Mouse (Mus musculus) gastrocnemius, postnatal 14 days (tissue): ENCODE results near the gene Gsk3a. TPM values are rescaled to one million over a fixed set of nuclear protein-coding genes. Genes with fewer than 3 reads are reported as not detected.
A peak's percentile ranks its signal among the peaks of the same experiment; 100 is the strongest.

Experiments used
- DNase-seq: peaks from one replicate; pipeline ENCODE4 v3.0.0; 2021; ENCODE audit warnings: mixed read lengths
- intact Hi-C: fragments of 180-260 bp; cut with DNase I; formaldehyde crosslinking; loops from one replicate; pipeline ENCODE4 v1.15.1; 2025; ENCODE audit warnings: low total_unique reads
- microRNA-seq, 2 experiments: library from miRNA; unstranded; fragments of <30 nt; microRNA quantifications; one replicate each; pipeline ENCODE4 v1.2.0; 2021
- total RNA-seq, 2 experiments: library from RNA; stranded (reverse); gene quantifications; 2 replicates each; pipeline ENCODE4 v1.2.3; 2021

The Gsk3a gene
- total RNA-seq, 2 experiments from 2014 or later: 46.5 to 51.4 TPM

- DNase-seq: no peak
- intact Hi-C loops: no loop called here
Measured at GRCm38 (mm10) chr7:25203624-25204023, 34.0 kb downstream of the Gsk3a start.

- intact Hi-C loops: no loop called here
- DNase-seq: no peak
Measured at GRCm38 (mm10) chr7:25197384-25198018, 40.1 kb downstream of the Gsk3a start.

GRCm38 (mm10) chr7:25196107-25196506, 41.5 kb downstream of the Gsk3a start:
- intact Hi-C loops: no loop called here
- no peak for DNase-seq

GRCm38 (mm10) chr7:25195148-25195547, 42.5 kb downstream of the Gsk3a start:
- intact Hi-C loops: no loop called here
- DNase-seq: no peak

- DNase-seq: no peak
- intact Hi-C loops: no loop called here
Measured at GRCm38 (mm10) chr7:25192110-25192509, 45.5 kb downstream of the Gsk3a start.

- intact Hi-C loops: no loop called here
- DNase-seq: no peak
Measured at GRCm38 (mm10) chr7:25190806-25191205, 46.8 kb downstream of the Gsk3a start.

- intact Hi-C loops: no loop called here
- peak; percentile 83 for DNase-seq
Measured at GRCm38 (mm10) chr7:25187662-25188650, 49.7 kb downstream of the Gsk3a start.

GRCm38 (mm10) chr7:25184091-25184490, 53.6 kb downstream of the Gsk3a start:
- no peak for DNase-seq
- intact Hi-C loops: no loop called here

GRCm38 (mm10) chr7:25181814-25182213, 55.8 kb downstream of the Gsk3a start:
- DNase-seq: no peak
- intact Hi-C loops: loop anchor here (2.0 kb wide), 1 partner anchor 49 kb away; no protein-coding TSS in a partner anchor

- intact Hi-C loops: loop anchor here (2.0 kb wide), 1 partner anchor 49 kb away; no protein-coding TSS in a partner anchor
- peak; percentile 44 for DNase-seq
Measured at GRCm38 (mm10) chr7:25181331-25181790, 56.3 kb downstream of the Gsk3a start.

- intact Hi-C loops: loop anchor here (2.0 kb wide), 1 partner anchor 48 kb away; no protein-coding TSS in a partner anchor
- no peak for DNase-seq
Measured at GRCm38 (mm10) chr7:25180512-25180911, 57.1 kb downstream of the Gsk3a start.

GRCm38 (mm10) chr7:25179606-25180161, 58.0 kb downstream of the Gsk3a start, which contains the start of gene Pou2f2:
Pou2f2 (minus strand) TSS chr7:25179726.
- intact Hi-C loops: loop anchor here (2.0 kb wide), 1 partner anchor 47 kb away; no protein-coding TSS in a partner anchor
- peak; percentile 74 for DNase-seq

- DNase-seq: no peak
- intact Hi-C loops: no loop called here
Measured at GRCm38 (mm10) chr7:25178787-25179605, 58.7 kb downstream of the Gsk3a start.

- no peak for DNase-seq
- intact Hi-C loops: no loop called here
Measured at GRCm38 (mm10) chr7:25178317-25178716, 59.3 kb downstream of the Gsk3a start.

Small RNA genes lying within 50 kb of the gene (microRNA-seq; reads per million reads assigned to microRNA genes)
- gene Mir7048: 0 reads per million in 2 experiments

Other genes starting within 250 kb of the Gsk3a start
- under 1 TPM; 0.21 to 0.42 TPM for gene Atp1a3, start 231.9 kb downstream of the Gsk3a start, total RNA-seq
- gene Grik5, start 165.5 kb downstream of the Gsk3a start, total RNA-seq: 1 to 10 TPM; 3.3 to 3.9 TPM
- 1 to 10 TPM; 5.5 to 6.3 TPM for gene Zfp574, start 165.3 kb downstream of the Gsk3a start, total RNA-seq
- under 1 TPM; 0.13 to 0.35 TPM for gene Pou2f2, start 58.1 kb downstream of the Gsk3a start, total RNA-seq
- 1 to 10 TPM; 5.7 to 8.7 TPM for gene Dedd2, start 17.2 kb downstream of the Gsk3a start, total RNA-seq
- 1 to 10 TPM; 5.4 to 5.9 TPM for gene Zfp526, start 16.4 kb downstream of the Gsk3a start, total RNA-seq
- 10 to 100 TPM in 1 of 2 experiments, 1 to 10 TPM in 1; 9.8 to 11.8 TPM for gene Erf, start 12.9 kb upstream of the Gsk3a start, total RNA-seq
- 10 to 100 TPM; 38.2 to 44.1 TPM for gene Cic, start 29.9 kb upstream of the Gsk3a start, total RNA-seq
- gene Pafah1b3, start 60.1 kb upstream of the Gsk3a start, total RNA-seq: 1 to 10 TPM; 3.0 to 4.5 TPM
- not detected for gene Prr19, start 63.6 kb upstream of the Gsk3a start, total RNA-seq
- not detected for gene Tmem145, start 68.3 kb upstream of the Gsk3a start, total RNA-seq
- 10 to 100 TPM; 18.5 to 19.7 TPM for gene Megf8, start 79.3 kb upstream of the Gsk3a start, total RNA-seq
- not detected for gene Cnfn, start 131.9 kb upstream of the Gsk3a start, total RNA-seq
- gene Lipe, start 160.9 kb upstream of the Gsk3a start, total RNA-seq: 10 to 100 TPM; 11.4 to 18.8 TPM
- gene Cxcl17, start 175.0 kb upstream of the Gsk3a start, total RNA-seq: not detected
- gene Ceacam1, start 239.8 kb upstream of the Gsk3a start, total RNA-seq: 1 to 10 TPM; 5.1 to 6.4 TPM